Mouse (Mus musculus): Measurements from ENCODE around the gene Prelid3b. TPM values are rescaled to one million over a fixed set of nuclear protein-coding genes. Genes with fewer than 3 reads are reported as not detected.
A peak's percentile ranks its signal among the peaks of the same experiment; 100 is the strongest.

Gene Prelid3b
- total RNA-seq, 2 experiments from 2014 or later, result 45.2 to 46.3 TPM

DNA sequence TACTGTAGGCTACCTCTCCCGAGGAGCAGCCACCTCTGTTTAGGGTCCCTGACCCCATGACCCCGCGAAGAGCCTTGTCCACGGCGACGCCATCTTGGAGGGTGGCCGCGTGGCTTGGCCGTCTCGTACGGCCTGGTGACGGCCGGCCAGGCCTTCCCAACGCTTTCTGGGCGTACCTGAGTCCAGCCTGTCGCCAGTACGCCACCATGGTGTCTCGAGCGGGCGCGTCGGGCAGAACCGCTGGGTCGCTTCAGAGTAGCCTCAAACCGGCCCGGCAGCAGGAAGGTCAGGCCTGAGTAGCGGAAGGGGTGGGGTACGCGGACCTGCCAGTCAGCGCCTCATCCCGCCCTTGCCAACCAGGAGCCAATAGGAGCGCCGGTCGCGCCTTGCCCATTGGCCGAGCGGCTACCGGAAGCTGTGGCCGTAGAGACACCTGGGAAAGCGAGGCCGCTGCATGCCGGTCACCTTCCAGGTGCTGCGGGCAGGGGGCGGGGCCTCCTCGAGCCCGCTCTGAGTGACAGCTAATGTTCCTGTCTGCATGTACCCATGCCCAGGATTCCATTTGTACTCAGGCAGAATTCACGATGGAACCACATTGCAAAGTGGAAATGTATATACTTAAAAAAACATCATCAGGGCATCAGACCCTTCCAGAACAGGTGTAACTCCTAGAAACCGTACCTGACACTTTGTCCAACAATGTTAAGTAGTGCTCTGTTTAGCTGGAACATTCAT lies 8.9 kb downstream of the Prelid3b start, which contains the start of gene Atp5e:
Atp5e (minus strand) TSS at position 317 of the 735 bp plus-strand sequence.
- DNase-seq (ENCODE audit: low spot score in 2 of 2), result peak; percentile 97 to 98

- DNase-seq (ENCODE audit: low spot score in 2 of 2), result peak in 1 of 2 experiments; percentile 12
Measured at GRCm38 (mm10) chr2:174463370-174463769, 9.5 kb downstream of the Prelid3b start.

GRCm38 (mm10) chr2:174459365-174459764 lies 13.5 kb downstream of the Prelid3b start:
- DNase-seq (ENCODE audit: low spot score in 2 of 2), result no peak

GRCm38 (mm10) chr2:174453681-174454080 lies 19.2 kb downstream of the Prelid3b start:
- DNase-seq (ENCODE audit: low spot score in 2 of 2), result no peak

- no peak for DNase-seq (ENCODE audit: low spot score in 2 of 2)
Measured at GRCm38 (mm10) chr2:174450353-174450752, 22.5 kb downstream of the Prelid3b start, which contains the start of gene Tubb1. Gene Tubb1, plus strand, starts transcription at chr2:174450695.

- DNase-seq (ENCODE audit: low spot score in 2 of 2), result no peak
Measured at GRCm38 (mm10) chr2:174448405-174448804, 24.5 kb downstream of the Prelid3b start.

DNA sequence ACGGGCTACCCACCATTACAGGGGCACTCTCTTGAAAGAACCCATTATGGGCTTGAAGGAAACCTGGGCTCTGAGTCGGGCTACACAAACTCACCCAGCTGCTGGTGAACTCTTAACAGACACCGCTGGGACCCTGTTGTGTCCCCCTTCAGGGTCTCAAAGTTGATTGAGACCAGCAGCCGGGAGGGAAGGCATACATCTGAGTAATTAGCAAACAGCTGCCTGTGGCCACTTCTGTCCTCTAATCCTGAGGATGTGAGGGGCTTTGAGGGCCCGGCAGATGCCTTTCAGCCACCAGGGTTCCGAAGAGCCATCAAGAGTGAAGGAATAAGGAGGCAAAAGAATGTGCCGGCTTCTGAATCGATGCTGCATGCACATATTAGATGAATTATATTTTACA lies 26.0 kb downstream of the Prelid3b start:
- no peak for DNase-seq (ENCODE audit: low spot score in 2 of 2)

GRCm38 (mm10) chr2:174446492-174446891 lies 26.4 kb downstream of the Prelid3b start:
- DNase-seq (ENCODE audit: low spot score in 2 of 2), result no peak

- DNase-seq (ENCODE audit: low spot score in 2 of 2), result no peak
Measured at GRCm38 (mm10) chr2:174445018-174445417, 27.9 kb downstream of the Prelid3b start.

- no peak for DNase-seq (ENCODE audit: low spot score in 2 of 2)
Measured at GRCm38 (mm10) chr2:174444359-174444758, 28.5 kb downstream of the Prelid3b start.

DNA sequence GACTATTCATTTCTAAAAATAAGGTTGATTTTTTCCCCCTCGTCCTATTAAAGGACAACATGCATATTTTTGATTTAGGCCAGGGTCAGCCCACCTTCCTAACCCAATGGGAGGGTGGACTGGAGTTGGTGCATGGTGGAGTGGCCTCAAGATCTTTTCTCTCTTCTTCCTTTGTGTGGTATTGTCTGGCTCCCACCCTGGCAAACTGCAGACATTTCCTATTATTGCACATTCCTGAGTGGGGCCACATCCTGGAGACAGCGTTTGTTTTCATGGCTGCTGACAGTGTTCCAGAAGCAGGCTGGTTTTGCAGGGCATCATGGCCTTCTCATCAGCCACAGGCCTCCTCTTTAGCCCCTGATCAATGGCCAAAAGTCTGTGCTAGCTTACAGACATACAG lies 29.8 kb downstream of the Prelid3b start:
- DNase-seq (ENCODE audit: low spot score in 2 of 2), result no peak

DNA sequence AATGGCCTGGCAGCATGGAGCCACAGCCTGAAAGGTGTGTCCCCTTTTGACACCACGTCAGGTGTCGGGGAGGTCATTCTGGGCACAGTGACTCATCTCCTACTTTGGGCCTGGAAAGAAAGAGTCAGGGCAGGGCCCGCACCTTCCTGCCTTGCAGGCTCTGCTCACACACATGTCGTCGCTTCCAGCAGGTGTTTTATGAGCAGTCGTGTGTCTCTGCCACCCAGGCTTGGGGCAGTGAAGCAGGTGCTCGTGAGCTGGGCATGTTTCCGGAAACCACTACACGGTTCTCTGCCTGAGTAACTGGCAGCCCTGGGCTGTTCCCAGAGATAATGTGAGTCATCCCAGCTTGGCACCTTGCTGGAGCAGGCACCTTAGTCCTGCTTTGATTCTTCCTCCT lies 30.4 kb downstream of the Prelid3b start:
- no peak for DNase-seq (ENCODE audit: low spot score in 2 of 2)

- no peak for DNase-seq (ENCODE audit: low spot score in 2 of 2)
Measured at GRCm38 (mm10) chr2:174441898-174442297, 31.0 kb downstream of the Prelid3b start.

DNA sequence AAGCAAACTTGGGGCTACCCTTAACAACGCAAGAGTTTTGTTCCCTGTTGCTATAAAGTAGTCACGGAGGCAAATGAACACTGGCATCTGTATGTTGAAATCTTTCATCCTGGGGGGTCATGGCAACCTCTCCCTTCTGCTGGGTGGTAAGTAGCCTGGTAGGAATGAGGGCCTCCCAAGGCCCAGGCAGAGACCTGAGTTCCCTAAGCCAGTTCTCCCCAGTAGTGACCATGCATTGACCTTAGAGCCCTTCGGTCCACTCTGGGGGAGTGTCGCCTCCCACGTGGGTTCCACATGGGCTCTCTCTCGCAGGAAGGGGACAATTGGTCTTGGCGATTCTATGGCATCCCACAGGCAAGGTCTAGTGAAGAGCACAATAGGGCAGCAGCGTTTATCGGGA lies 32.9 kb downstream of the Prelid3b start:
- no peak for DNase-seq (ENCODE audit: low spot score in 2 of 2)

- DNase-seq (ENCODE audit: low spot score in 2 of 2), result no peak
Measured at GRCm38 (mm10) chr2:174439450-174439838, 33.4 kb downstream of the Prelid3b start.

- DNase-seq (ENCODE audit: low spot score in 2 of 2), result peak in 1 of 2 experiments; percentile 37
Measured at GRCm38 (mm10) chr2:174438737-174439449, 34.0 kb downstream of the Prelid3b start, which contains the start of gene Ctsz. Gene Ctsz, minus strand, starts transcription at chr2:174439039.

GRCm38 (mm10) chr2:174438181-174438580 lies 34.7 kb downstream of the Prelid3b start:
- DNase-seq (ENCODE audit: low spot score in 2 of 2), result no peak

GRCm38 (mm10) chr2:174437697-174437982 lies 35.2 kb downstream of the Prelid3b start:
- DNase-seq (ENCODE audit: low spot score in 2 of 2), result no peak

GRCm38 (mm10) chr2:174436916-174437696 lies 35.8 kb downstream of the Prelid3b start:
- DNase-seq (ENCODE audit: low spot score in 2 of 2), result no peak

GRCm38 (mm10) chr2:174436076-174436701 lies 36.7 kb downstream of the Prelid3b start:
- DNase-seq (ENCODE audit: low spot score in 2 of 2), result no peak

GRCm38 (mm10) chr2:174434943-174435342 lies 37.9 kb downstream of the Prelid3b start:
- DNase-seq (ENCODE audit: low spot score in 2 of 2), result no peak
